Mouse (Mus musculus) retina, adult 2 months (tissue): ENCODE results near the gene Slc24a1.
A peak's percentile ranks its signal among the peaks of the same experiment; 100 is the strongest.

Experiments
- DNase-seq: peaks from one replicate; pipeline ENCODE4 v3.0.0-alpha.2; 2012; ENCODE audit warnings: low read depth, low spot score

Gene Slc24a1

DNA sequence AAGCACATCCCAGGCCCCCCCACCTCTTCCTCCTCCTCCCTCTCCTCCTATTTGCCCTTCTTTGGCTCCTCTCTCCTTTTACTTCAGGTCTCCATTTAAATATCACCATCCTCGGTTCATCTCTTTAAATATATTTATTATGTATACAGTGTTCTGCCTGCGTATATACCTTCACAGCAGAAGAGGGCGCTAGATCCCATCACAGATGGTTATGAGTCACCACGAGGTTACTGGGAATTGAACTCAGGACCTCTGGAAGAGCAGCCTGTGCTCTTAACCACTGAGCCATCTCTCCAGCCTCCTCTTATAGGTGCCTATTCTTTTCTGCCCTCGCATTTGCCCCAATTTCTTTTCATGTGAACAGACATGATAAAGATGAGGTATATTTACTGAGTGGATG, 13.9 kb downstream of the Slc24a1 start:
- DNase-seq: no peak

- no peak for DNase-seq
Measured at GRCm38 (mm10) chr9:64936508-64936907, 14.9 kb downstream of the Slc24a1 start.

GRCm38 (mm10) chr9:64934015-64934754, 17.2 kb downstream of the Slc24a1 start:
- peak; percentile 86 for DNase-seq

DNA sequence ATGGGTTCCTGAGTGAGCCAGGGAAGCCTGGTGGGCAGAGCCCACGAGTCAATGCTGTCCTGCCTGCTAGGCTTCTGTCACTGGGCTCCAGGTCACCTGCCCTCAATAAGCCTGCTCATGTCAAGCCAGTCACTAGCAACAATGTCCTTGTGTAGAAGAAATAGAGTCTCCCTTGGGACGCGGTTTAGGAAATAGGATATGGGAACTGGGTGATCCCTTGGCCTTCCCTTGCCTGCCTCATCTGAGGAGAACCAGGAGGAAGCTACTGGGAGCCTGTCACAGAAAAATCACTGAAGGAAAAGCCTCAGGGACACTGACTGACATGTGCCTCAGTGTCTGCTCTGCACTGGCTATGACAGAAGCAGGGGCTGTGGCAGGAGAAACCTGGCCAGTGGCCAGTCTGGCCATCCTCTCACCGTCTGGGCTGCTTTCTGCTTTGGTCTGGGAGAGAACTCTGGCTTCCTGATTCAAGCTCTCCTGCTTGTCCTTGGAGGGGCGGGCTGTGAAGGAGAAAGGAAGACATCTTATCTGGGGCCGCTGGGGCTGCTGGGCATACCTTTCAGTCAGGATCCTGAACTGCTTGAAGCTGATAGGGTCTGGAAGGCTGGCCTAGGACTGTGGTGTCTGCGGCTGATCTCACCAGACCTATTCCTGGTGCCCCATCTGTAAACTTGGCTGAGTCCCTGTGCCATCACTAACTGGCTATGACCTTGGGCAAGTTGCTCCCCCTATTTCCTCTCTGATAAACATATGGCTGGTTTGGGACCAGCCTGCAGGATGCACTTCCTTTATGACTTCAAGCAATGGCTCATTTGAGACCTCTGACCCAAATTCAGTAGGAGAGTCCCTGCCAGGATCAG, 19.4 kb downstream of the Slc24a1 start:
- DNase-seq: no peak

- DNase-seq: no peak
Measured at GRCm38 (mm10) chr9:64930256-64930655, 21.2 kb downstream of the Slc24a1 start.

DNA sequence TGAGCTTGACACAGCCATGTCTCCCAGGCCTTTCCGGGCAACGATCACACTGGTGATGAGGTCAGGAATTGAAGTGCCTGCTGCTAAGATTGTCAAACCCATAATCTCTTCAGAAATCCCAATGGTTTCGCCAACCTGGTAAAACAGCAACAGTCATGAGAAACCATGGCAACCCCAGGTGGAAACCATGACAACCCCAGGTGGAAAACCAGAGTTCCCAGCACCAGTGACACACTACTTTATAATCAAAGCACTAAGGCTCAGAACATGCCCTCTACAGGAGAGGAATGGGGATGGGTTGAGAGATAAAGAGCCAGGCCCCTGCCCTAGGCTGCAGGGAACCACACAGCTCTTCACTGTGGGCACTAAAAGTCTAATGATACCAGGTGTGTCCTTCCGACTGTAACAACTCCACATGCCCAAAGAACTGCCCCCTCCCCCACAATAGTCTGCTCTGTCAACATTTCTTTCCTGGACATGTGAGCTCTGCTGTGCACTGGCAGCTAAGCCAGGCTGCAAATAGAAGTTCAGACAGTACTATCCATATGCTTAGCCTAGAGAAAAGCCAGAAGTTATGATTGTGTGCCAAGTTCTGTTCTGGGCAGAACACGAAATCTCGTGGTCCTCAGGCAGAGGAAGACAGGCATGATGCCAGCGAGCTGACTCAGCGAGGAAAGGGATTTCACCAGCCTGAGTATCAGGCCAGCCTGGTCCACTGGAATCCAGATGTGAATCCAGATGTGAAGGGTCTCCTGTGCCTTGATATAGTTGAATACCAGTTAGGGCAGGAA, 25.0 kb downstream of the Slc24a1 start:
- DNase-seq: no peak

- no peak for DNase-seq
Measured at GRCm38 (mm10) chr9:64925771-64926170, 25.6 kb downstream of the Slc24a1 start.

DNA sequence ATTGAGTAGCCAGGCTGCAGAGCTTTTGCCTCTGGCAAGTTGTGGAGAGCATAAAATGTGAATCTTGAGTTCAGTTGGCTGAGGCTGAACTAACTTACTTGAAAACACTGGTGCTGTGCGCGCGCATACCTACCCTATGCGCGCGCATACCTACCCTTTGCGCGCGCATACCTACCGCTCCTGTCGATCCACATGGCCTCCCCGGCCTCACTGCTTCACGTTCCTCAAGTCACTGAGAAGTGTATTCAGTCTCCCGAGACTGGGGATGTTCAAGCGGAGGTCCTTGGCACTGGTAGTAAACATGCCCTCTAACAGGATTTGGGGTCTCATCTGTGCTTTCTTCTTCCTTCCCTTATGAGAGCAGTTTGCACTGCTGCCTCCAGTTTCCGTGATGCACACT, 32.8 kb downstream of the Slc24a1 start:
- DNase-seq: no peak

DNA sequence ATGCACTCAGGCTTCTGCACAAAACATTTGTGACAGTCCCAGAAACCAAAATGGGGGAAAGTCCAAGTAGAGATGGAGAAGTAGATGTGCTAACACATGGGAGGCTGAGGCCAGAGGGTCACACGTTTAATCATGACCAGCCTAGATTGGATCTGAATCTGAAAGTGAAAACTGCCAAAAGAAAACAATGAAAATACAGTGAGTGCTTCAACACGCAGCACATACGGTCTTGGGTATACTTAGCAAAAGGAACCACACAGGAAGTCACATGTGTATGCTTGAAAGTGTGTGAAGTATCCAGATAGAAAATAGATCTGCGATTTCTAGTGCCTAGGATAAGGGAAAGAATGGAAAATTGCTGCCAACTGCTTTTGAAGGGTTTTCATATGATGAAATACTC, 36.8 kb downstream of the Slc24a1 start:
- no peak for DNase-seq

DNA sequence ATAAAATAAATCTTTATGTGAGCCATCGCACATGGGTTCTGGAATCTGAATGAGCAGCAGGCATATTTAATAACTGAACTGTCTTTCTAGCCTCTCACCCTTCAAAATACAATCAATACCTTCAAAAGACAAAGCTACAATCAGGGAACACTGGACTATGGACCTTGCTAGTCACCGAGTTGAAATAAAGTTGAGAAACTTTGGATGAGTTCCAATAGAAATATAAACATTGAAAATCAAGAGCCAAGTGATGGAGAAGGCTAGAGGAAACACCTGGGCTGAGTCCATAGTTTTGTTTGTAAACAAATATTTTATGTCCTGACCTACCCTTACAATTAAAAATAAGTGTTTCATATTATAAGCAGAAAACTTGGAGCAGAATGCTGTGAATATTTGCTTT, 37.4 kb downstream of the Slc24a1 start:
- DNase-seq: no peak

- DNase-seq: no peak
Measured at GRCm38 (mm10) chr9:64913406-64913805, 38.0 kb downstream of the Slc24a1 start.

DNA sequence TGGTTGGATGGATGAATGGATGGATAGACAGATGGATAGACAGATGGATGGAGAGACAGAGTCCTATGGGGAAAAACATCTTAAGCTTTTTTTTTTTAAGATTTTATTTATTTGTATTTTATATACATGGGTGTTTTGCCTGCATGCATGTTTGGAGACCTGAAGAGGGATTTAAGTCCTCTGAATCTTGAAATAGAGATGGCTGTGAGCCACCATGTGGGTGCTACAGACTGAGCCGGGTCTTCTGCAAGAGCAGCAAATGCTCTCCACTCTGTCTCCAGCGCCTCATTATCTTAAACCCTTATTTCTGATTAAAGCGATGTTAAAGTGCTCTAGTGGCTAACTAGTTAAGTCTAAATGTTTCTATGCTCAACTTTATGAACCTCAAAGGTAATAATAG, 44.0 kb downstream of the Slc24a1 start:
- no peak for DNase-seq

- no peak for DNase-seq
Measured at GRCm38 (mm10) chr9:64904917-64905640, 46.3 kb downstream of the Slc24a1 start.

- peak; percentile 59 for DNase-seq
Measured at GRCm38 (mm10) chr9:64903386-64903785, 48.0 kb downstream of the Slc24a1 start.

- no peak for DNase-seq
Measured at GRCm38 (mm10) chr9:64902866-64903265, 48.5 kb downstream of the Slc24a1 start.

DNA sequence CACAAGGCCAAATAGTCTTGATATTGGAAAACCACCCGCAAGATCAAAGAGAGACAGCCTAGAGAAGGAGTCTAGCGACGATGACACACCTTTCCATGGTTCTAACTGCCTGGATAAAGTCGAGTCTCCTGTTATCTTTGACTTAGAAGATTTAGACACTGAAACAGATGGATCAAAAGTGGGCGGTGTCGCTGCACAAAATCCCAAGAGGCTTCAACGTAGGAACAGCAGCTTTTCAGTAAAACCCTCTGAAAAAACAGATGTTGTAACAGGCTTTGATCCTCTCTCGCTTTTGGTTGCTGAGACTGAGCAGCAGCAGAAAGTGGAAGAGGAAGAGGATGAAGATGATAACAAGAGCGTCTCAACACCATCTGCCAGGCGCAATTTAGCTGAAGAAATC, 54.8 kb downstream of the Slc24a1 start:
- DNase-seq: no peak

DNA sequence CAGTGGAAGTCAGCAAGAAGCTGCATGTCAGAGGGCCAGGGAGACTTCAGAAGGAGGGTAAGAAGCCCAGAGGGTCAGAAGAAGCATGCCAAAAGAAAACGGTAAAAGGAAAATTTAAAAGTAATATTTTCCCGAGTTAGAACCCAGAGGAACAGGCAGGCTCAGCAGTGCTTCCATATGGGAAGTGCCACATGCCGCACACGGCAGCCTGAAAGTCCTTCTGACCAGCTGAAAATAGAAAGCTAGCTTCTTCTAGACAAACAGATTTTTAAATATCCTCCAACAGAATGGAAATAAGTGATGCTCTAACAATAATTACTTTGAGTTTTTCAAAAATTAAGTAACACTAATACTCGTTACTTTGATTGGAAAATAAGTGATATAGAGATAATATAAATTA, 65.4 kb downstream of the Slc24a1 start:
- DNase-seq: no peak
